Mouse (Mus musculus) liver, embryonic 14 days (tissue): ENCODE data around the gene Bcl9l. TPM values are rescaled to one million over a fixed set of nuclear protein-coding genes. Genes with fewer than 3 reads are reported as not detected.

ENCODE experiments used
- polyA plus RNA-seq: library from polyadenylated mRNA; depleted of rRNA; stranded (reverse); fragments of >200 nt; gene quantifications from 2 replicates; pipeline ENCODE4 v1.2.3, GENCODE M21; 2012; rRNA removed

Gene Bcl9l
- polyA plus RNA-seq, result 1.3 and 1.6 TPM in 2 replicates

GRCm38 (mm10) chr9:44482552-44482951 is at the start of gene Bcl9l:
Bcl9l (plus strand) TSS chr9:44482825.

GRCm38 (mm10) chr9:44440961-44441360 is 41.7 kb upstream of the Bcl9l start, which contains the start of gene Foxr1:
Foxr1 (minus strand) TSS chr9:44441136.

GRCm38 (mm10) chr9:44454891-44455220 is 27.8 kb upstream of the Bcl9l start, which contains the start of gene Upk2:
Upk2 (minus strand) TSS chr9:44454976.

Other genes starting within 250 kb of the Bcl9l start
- 3.9 and 4.7 TPM in 2 replicates for gene Cbl, start 248.8 kb upstream of the Bcl9l start, polyA plus RNA-seq
- not detected in 2 replicates for gene Ccdc153, start 242.1 kb upstream of the Bcl9l start, polyA plus RNA-seq
- 0.02 and 0.03 TPM in 2 replicates for gene Pdzd3, start 231.4 kb upstream of the Bcl9l start, polyA plus RNA-seq
- gene Nlrx1, start 214.2 kb upstream of the Bcl9l start, polyA plus RNA-seq, result 1.2 and 1.5 TPM in 2 replicates
- 28.7 and 33.5 TPM in 2 replicates for gene Abcg4, start 194.2 kb upstream of the Bcl9l start, polyA plus RNA-seq
- gene Hinfp, start 177.2 kb upstream of the Bcl9l start, polyA plus RNA-seq, result 12.5 and 14.0 TPM in 2 replicates
- 11.9 and 13.1 TPM in 2 replicates for gene C2cd2l, start 162.5 kb upstream of the Bcl9l start, polyA plus RNA-seq
- gene Dpagt1, start 156.8 kb upstream of the Bcl9l start, polyA plus RNA-seq, result 13.1 and 16.7 TPM in 2 replicates
- gene H2afx, start 148.1 kb upstream of the Bcl9l start, polyA plus RNA-seq, result 143 and 182 TPM in 2 replicates
- gene Hmbs, start 138.6 kb upstream of the Bcl9l start, polyA plus RNA-seq, result 813 and 945 TPM in 2 replicates
- 8.6 and 11.2 TPM in 2 replicates for gene Vps11, start 121.2 kb upstream of the Bcl9l start, polyA plus RNA-seq
- 16.7 and 17.4 TPM in 2 replicates for gene Hyou1, start 103.3 kb upstream of the Bcl9l start, polyA plus RNA-seq
- 14.2 and 17.2 TPM in 2 replicates for gene Slc37a4, start 86.0 kb upstream of the Bcl9l start, polyA plus RNA-seq
- gene Rps25, start 75.7 kb upstream of the Bcl9l start, polyA plus RNA-seq, result 841 and 918 TPM in 2 replicates
- gene Trappc4, start 75.2 kb upstream of the Bcl9l start, polyA plus RNA-seq, result 23.7 and 28.8 TPM in 2 replicates
- gene Ccdc84, start 64.3 kb upstream of the Bcl9l start, polyA plus RNA-seq, result 15.2 and 18.8 TPM in 2 replicates
- not detected in 2 replicates for gene Foxr1, start 41.7 kb upstream of the Bcl9l start, polyA plus RNA-seq
- 0.11 TPM in 1 of 2 replicates, not detected in the other for gene Upk2, start 27.8 kb upstream of the Bcl9l start, polyA plus RNA-seq
- 0.06 and 0.09 TPM in 2 replicates for gene Cxcr5, start 79.1 kb downstream of the Bcl9l start, polyA plus RNA-seq
- gene Ddx6, start 122.1 kb downstream of the Bcl9l start, polyA plus RNA-seq, result 10.0 and 12.4 TPM in 2 replicates
- not detected in 2 replicates for gene Treh, start 190.4 kb downstream of the Bcl9l start, polyA plus RNA-seq